Mouse (Mus musculus) liver, embryonic 16.5 days (tissue): ENCODE results near the gene Rmnd5b. TPM values are rescaled to one million over a fixed set of nuclear protein-coding genes. Genes with fewer than 3 reads are reported as not detected.

Experiments used
- ATAC-seq: fragments of 200-750 bp; cut with Nextera tagmentation; 2 replicates; pipeline ENCODE4 v1.8.0; 2017; ENCODE audit warnings: low read depth, mild to moderate bottlenecking, moderate number of reproducible peaks, moderate library complexity
- H3K27ac ChIP-seq: fragments of 300-500 bp; sonication (generic); 2 replicates; pipeline ENCODE4 v1.5.1; 2014; ENCODE audit warnings: mild to moderate bottlenecking, low read length
- H3K27me3 ChIP-seq: fragments of 300-500 bp; sonication (generic); 2 replicates; pipeline ENCODE4 v1.6.1; 2014; ENCODE audit warnings: low read depth, low read length, mixed read lengths; ENCODE audit not compliant: control insufficient read depth, insufficient read depth
- H3K36me3 ChIP-seq: fragments of 300-500 bp; sonication (generic); 2 replicates; pipeline ENCODE4 v1.6.1; 2014; ENCODE audit warnings: mild to moderate bottlenecking; ENCODE audit not compliant: control insufficient read depth, insufficient read depth
- H3K4me1 ChIP-seq: fragments of 300-500 bp; sonication (generic); 2 replicates; pipeline ENCODE4 v1.6.1; 2014; ENCODE audit warnings: low read depth, low read length, mixed read lengths; ENCODE audit not compliant: control insufficient read depth
- H3K4me2 ChIP-seq: fragments of 300-500 bp; sonication (generic); 2 replicates; pipeline ENCODE4 v1.6.1; 2014; ENCODE audit warnings: low read depth, low read length, mixed read lengths
- H3K4me3 ChIP-seq: fragments of 300-500 bp; sonication (generic); 2 replicates; pipeline ENCODE4 v1.5.1; 2014; ENCODE audit warnings: low read depth, mild to moderate bottlenecking, low read length
- H3K9ac ChIP-seq: fragments of 300-500 bp; sonication (generic); 2 replicates; pipeline ENCODE4 v1.6.1; 2014; ENCODE audit warnings: low read depth, low read length
- H3K9me3 ChIP-seq: fragments of 300-500 bp; sonication (generic); replicated peaks from 2 replicates; pipeline ENCODE4 v1.6.1; 2016; ENCODE audit warnings: low read length; ENCODE audit not compliant: control insufficient read depth
- WGBS: fragments of 180-500 bp; shearing (Covaris S2); extraction: QIAGEN DNeasy Blood & Tissue Kit; methylation state at CpG from one replicate; pipeline ENCODE4 v1.1.7; 2014; ENCODE audit not compliant: insufficient replicate concordance; 5-methylcytosine and 5-hydroxymethylcytosine counted together
- polyA plus RNA-seq: library from polyadenylated mRNA; unstranded; fragments of >200 nt; fragmentation: Nextera tagmentation; extraction: Ambion mirVana; gene quantifications from 2 replicates; pipeline ENCODE4 v1.2.1, GENCODE M21; 2015

The Rmnd5b gene
- polyA plus RNA-seq, 1 experiment from 2014 or later = 17.7 TPM

DNA sequence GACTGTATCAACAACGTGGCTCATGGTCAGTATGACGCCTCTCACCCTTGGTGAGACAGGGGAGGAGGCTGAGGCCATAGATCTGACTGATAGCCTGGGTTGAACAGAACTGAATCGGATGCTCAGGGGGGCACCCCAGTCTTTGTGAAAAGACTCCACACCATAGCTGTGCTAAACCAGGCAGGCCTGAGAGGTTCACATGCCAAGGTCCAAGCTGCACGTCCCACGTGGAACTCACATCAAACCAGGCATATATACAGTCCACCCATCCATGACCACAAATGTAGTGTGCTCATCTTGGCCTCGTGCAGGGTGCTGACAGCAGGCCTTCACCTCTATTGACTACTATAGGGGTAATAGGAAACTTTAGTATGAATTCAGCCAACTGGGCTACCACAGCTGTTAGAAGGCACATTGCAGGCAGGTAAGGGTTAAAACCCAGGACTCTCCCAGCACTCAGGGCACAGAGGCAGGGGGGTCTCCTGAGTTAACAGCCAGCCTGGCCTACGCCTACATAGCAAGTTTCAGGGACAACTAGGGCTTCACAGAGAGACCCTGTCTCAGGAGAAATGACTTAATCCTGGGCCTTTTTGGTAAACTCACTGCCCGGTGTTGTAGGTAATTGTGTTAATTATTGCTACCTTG, 50.0 kb downstream of the Rmnd5b start:
- ATAC-seq = no peak
- Histone ChIP-seq H3K27ac (peak overlapping the region; percentile 32; the same call in 1 of the 2 replicates), H3K9ac (peak overlapping the region; percentile 92), H3K4me2 (peak overlapping the region; percentile 93), H3K9me3 (no peaks in the 10 kb centered on the region), H3K4me3 (peak overlapping the region; percentile 89), H3K36me3 (peaks cover 24% of the 10 kb centered on the region), H3K4me1 (peaks cover 27% of the 10 kb centered on the region), H3K27me3 (no peaks in the 10 kb centered on the region)
- WGBS = 29% methylated on average over 8 of the region's 8 CpGs

DNA sequence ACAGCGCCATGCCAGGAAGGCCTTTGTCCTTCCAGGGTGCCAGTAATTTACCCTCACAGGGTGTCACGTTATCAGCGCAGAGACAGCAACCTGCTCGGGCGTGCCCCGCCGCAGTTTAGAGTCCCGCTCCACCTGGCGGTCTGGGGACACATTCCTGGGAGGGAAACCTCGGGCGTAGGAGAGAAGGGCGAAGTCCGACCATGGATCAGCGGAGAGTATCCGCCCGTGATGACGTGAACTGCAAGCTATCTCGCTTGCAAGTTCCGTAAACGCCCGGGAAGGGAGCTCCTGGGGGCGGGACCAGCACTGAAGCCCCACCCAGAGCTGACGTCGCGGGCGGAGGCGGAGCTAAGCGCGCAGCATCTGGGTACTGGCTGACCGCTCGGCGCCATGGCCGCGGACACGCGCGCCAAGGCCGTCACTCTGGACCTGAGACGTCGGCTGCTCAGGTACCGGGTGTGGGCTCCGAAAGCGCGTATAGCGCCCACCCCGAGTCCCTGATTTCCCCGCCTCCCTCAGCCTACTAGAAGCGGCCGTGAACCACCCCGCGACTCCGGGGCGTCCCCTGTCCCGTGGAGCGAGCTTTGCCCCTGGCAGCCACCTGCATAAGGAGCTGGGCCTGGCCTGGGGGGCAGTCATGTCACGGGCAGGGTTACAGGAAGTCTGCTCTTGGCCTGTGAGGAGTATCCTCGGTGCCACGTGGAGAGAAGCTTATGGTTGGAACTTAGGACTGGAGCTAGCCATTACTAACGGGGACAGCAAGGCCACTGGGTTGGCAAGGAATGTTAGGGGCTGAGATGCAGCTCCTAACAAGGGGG, 51.1 kb downstream of the Rmnd5b start, which contains the start of gene Phykpl:
Gene Phykpl, plus strand, starts transcription at position 327 of the 818 bp plus-strand sequence.
- Histone ChIP-seq H3K9me3 (no peaks in the 10 kb centered on the region), H3K36me3 (peaks cover 22% of the 10 kb centered on the region), H3K27ac (peak within 1 kb of the TSS; percentile 94), H3K27me3 (no peaks in the 10 kb centered on the region), H3K4me1 (peaks cover 27% of the 10 kb centered on the region), H3K4me3 (peak within 1 kb of the TSS; percentile 89), H3K9ac (peak within 1 kb of the TSS; percentile 92), H3K4me2 (peak within 1 kb of the TSS; percentile 93)
- peak; percentile 91 for ATAC-seq
- WGBS = under 1% methylated on average over 57 of the region's 59 CpGs

DNA sequence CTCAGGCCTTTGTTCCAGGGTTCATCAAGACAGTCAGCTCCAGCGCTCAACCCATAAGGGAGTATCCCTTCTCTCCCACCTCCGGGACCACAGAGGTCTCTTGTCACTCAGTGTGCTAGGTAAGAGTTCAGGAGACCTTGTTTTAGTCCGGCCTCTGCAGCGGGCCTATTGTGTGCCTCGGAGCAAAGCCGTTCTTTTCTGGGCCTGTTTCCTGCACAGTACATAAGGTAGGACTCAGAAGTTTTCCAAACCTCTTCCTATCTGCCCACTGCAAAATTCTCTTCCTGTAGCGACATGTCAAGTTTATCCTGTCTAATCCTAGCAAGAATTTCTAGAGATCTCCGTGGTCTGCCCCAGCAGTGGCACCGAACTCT, 51.7 kb downstream of the Rmnd5b start:
- H3K9ac ChIP-seq = peak overlapping the region; percentile 74
- ATAC-seq = peak; percentile 6
- no peaks in the 10 kb centered on the region for H3K9me3 ChIP-seq
- H3K4me2 ChIP-seq = peak overlapping the region; percentile 93
- H3K27ac ChIP-seq = peak overlapping the region; percentile 94
- 10% methylated on average over 9 of the region's 9 CpGs for WGBS
- no peaks in the 10 kb centered on the region for H3K27me3 ChIP-seq
- H3K36me3 ChIP-seq = peaks cover 18% of the 10 kb centered on the region
- peak overlapping the region; percentile 89 for H3K4me3 ChIP-seq
- H3K4me1 ChIP-seq = peaks cover 27% of the 10 kb centered on the region

DNA sequence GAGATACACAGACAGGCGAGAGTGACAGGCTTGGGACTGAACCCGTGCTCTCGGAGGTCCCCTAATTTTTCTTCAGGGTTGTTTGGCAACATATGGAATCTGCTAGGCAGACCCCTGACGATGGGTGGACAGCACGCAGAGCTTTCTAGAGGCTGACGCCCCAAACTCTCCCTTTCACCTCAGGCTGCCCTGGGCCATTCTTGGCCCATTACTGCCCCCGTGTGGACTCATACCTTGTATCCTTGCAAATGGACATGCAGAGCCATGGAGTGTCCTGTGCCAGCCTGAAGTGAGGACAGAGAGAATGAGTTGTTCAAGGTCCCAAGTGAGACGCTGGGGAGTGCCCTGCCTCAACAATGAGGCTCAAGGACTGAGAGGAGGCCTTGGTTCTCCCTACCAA, 53.0 kb downstream of the Rmnd5b start:
- ATAC-seq = no peak

DNA sequence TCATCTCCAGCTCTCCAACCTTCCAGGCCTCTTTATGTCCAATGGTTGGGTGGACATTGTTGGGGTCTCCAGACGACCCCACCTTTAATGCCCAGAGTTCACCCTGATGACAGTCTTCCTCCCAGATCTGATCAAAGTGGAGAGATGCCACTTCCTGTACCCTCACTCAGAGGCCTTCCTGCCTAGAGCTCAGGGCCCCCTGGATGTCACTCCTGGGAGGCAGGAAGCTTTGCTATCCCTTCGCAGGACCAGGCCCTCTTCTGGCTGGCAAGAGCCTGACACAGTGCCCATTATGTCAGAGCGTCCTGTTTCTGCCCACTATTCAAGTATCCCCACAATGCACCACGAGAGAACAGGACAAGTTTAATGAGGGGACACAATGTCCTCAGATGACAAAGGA, 56.7 kb downstream of the Rmnd5b start:
- no peaks in the 10 kb centered on the region for H3K36me3 ChIP-seq
- no peak overlapping the region for H3K4me3 ChIP-seq
- no peaks in the 10 kb centered on the region for H3K9me3 ChIP-seq
- no peaks in the 10 kb centered on the region for H3K27me3 ChIP-seq
- 37% methylated on average over 4 of the region's 4 CpGs for WGBS
- no peak overlapping the region for H3K9ac ChIP-seq
- no peak overlapping the region for H3K4me2 ChIP-seq
- ATAC-seq = no peak
- H3K27ac ChIP-seq = no peak overlapping the region
- H3K4me1 ChIP-seq = peaks cover 9% of the 10 kb centered on the region

More for the DNA sequence above, 53.0 kb downstream of the Rmnd5b start:
- Histone ChIP-seq H3K27me3 (no peaks in the 10 kb centered on the region), H3K4me2 (no peak overlapping the region), H3K4me1 (peaks cover 27% of the 10 kb centered on the region), H3K9ac (no peak overlapping the region), H3K27ac (no peak overlapping the region), H3K4me3 (no peak overlapping the region), H3K9me3 (no peaks in the 10 kb centered on the region), H3K36me3 (peaks cover 8% of the 10 kb centered on the region; the same call in 1 of the 2 replicates)
- 22% methylated on average over 8 of the region's 8 CpGs for WGBS

DNA sequence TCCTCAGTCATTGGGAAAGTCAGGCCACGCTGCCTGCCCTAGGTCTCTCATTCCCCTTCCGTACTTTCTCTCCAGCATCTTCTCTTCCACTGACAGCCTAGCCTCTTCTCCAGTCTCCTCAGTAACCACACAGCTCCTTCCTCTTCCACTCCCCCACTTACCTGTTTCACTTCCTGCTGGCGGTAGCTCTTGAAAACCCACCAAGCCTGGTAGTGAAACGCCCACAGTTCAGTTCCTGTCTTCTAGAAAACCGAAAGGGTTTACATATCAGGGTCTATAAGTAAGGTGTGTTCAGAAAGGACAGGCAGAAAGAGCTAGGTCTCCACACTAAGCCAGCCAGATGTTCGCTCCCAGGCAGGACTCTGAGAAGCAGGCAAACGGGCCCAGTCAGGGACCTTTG, 58.1 kb downstream of the Rmnd5b start:
- Histone ChIP-seq H3K9me3 (no peaks in the 10 kb centered on the region), H3K4me2 (no peak overlapping the region), H3K4me3 (no peak overlapping the region), H3K36me3 (no peaks in the 10 kb centered on the region), H3K27ac (no peak overlapping the region), H3K27me3 (no peaks in the 10 kb centered on the region), H3K9ac (no peak overlapping the region), H3K4me1 (no peaks in the 10 kb centered on the region)
- no peak for ATAC-seq
- 41% methylated on average over 7 of the region's 7 CpGs for WGBS

DNA sequence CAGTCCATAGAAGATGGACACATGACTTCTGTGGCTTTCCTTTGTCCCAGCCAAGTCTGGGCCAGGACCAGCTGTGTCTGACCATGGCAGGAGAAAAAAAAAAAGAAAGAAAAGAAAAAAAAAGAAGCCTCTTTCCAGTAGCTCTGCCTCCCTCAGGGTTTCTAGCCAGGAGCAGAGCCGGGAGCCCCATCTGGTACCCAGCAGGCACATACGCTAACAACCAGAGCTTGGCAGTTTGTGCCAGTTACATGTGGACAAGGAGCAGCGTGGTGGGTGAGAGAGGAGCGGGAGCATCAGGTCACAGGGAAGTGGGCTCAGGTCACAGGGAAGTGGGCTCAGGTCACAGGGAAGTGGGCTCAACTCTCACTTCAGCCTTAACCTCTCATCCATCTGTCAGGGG, 59.2 kb downstream of the Rmnd5b start:
- H3K9ac ChIP-seq = no peak overlapping the region
- no peaks in the 10 kb centered on the region for H3K9me3 ChIP-seq
- H3K4me1 ChIP-seq = no peaks in the 10 kb centered on the region
- WGBS = 60% methylated on average over 4 of the region's 4 CpGs
- no peak overlapping the region for H3K27ac ChIP-seq
- no peak overlapping the region for H3K4me3 ChIP-seq
- H3K36me3 ChIP-seq = no peaks in the 10 kb centered on the region
- H3K4me2 ChIP-seq = no peak overlapping the region
- ATAC-seq = no peak
- no peaks in the 10 kb centered on the region for H3K27me3 ChIP-seq
